Mouse (Mus musculus) CH12.LX (cell line): ENCODE data around the gene Dse. TPM values are rescaled to one million over a fixed set of nuclear protein-coding genes. Genes with fewer than 3 reads are reported as not detected.

Source experiments
- DNase-seq: peaks from one replicate; pipeline ENCODE4 v3.0.0-alpha.2; 2013; ENCODE audit errors: extremely low read depth
- H3K27ac ChIP-seq: 2 replicates; pipeline ENCODE4 v1.5.1; 2012; ENCODE audit warnings: low read depth, mild to moderate bottlenecking, control low read depth, moderate library complexity; ENCODE audit not compliant: insufficient read depth
- H3K27me3 ChIP-seq: replicated peaks from 2 replicates; pipeline ENCODE3; 2012; ENCODE audit warnings: inconsistent platforms
- H3K36me3 ChIP-seq, 2 experiments: replicated peaks in 1 of 2; 2 replicates each; pipeline versions ENCODE3 to v1.6.1; 2012; ENCODE audit warnings: inconsistent platforms in 1 of 2, low read length in 1 of 2, mild to moderate bottlenecking in 1 of 2, mixed read lengths in 1 of 2, moderate library complexity in 1 of 2; ENCODE audit not compliant: control insufficient read depth in 1 of 2, insufficient read depth in 1 of 2
- H3K4me1 ChIP-seq, 2 experiments: 2 replicates each; pipeline ENCODE4 v1.6.1; 2012; ENCODE audit warnings: inconsistent platforms in 1 of 2, moderate library complexity in 1 of 2; ENCODE audit not compliant: insufficient read depth in 2 of 2, control insufficient read depth in 1 of 2
- H3K4me2 ChIP-seq: 2 replicates; pipeline ENCODE4 v1.6.1; 2012; ENCODE audit warnings: low read depth, mild to moderate bottlenecking, control low read depth; ENCODE audit not compliant: poor library complexity, insufficient read depth, severe bottlenecking
- H3K4me3 ChIP-seq, 3 experiments: fragments of 150-350 bp in 1 of 3; sonication (generic) in 1 of 3; replicated peaks in 1 of 3; 2 replicates each; pipeline versions ENCODE3 to v1.5.1; 2011 to 2012; ENCODE audit warnings: low read depth in 2 of 3, low read length in 2 of 3, mild to moderate bottlenecking in 2 of 3, moderate library complexity in 2 of 3, control low read depth in 1 of 3, improper control_type of control experiment in 1 of 3, inconsistent platforms in 1 of 3, mixed read lengths in 1 of 3; ENCODE audit not compliant: poor library complexity in 1 of 3
- H3K79me2 ChIP-seq: replicated peaks from 2 replicates; pipeline ENCODE4 v1.6.1; 2012; ENCODE audit warnings: mild to moderate bottlenecking, moderate library complexity; ENCODE audit not compliant: control insufficient read depth, poor library complexity, insufficient read depth, severe bottlenecking; ENCODE audit errors: extremely low read depth
- H3K9ac ChIP-seq: 2 replicates; pipeline ENCODE4 v1.6.1; 2012; ENCODE audit warnings: low read depth, mild to moderate bottlenecking, control low read depth, moderate library complexity; ENCODE audit not compliant: insufficient read depth
- H3K9me3 ChIP-seq: replicated peaks from 2 replicates; pipeline ENCODE3; 2012; ENCODE audit warnings: low read length, inconsistent platforms, mixed read lengths
- BHLHE40 ChIP-seq: IDR thresholded peaks from 2 replicates; pipeline ENCODE4 v1.6.1; 2011; ENCODE audit warnings: mild to moderate bottlenecking, low read depth, low read length, improper control_type of control experiment
- CHD2 ChIP-seq: IDR thresholded peaks from 2 replicates; pipeline ENCODE4 v1.6.1; 2011; ENCODE audit warnings: low read length, improper control_type of control experiment
- E2F4 ChIP-seq: IDR thresholded peaks from 2 replicates; pipeline ENCODE4 v1.6.1; 2011; ENCODE audit warnings: low read depth, low read length, improper control_type of control experiment; ENCODE audit not compliant: insufficient replicate concordance
- ELF1 ChIP-seq: IDR thresholded peaks from 2 replicates; pipeline ENCODE4 v1.6.1; 2014; ENCODE audit warnings: low read depth, mild to moderate bottlenecking, inconsistent platforms, low read length, improper control_type of control experiment
- EP300 ChIP-seq: IDR thresholded peaks from 2 replicates; pipeline ENCODE4 v1.6.1; 2011; ENCODE audit warnings: low read length, improper control_type of control experiment
- GABPA ChIP-seq: IDR thresholded peaks from 2 replicates; pipeline ENCODE4 v1.6.1; 2012; ENCODE audit warnings: low read depth, low read length, improper control_type of control experiment, inconsistent platforms; ENCODE audit not compliant: insufficient replicate concordance
- HCFC1 ChIP-seq: IDR thresholded peaks from 2 replicates; pipeline ENCODE4 v1.6.1; 2012; ENCODE audit warnings: low read depth, mild to moderate bottlenecking, inconsistent platforms, low read length, improper control_type of control experiment
- JUN ChIP-seq: IDR thresholded peaks from 2 replicates; pipeline ENCODE4 v1.6.1; 2011; ENCODE audit warnings: low read depth, mild to moderate bottlenecking, low read length, improper control_type of control experiment, moderate library complexity; ENCODE audit not compliant: insufficient read depth
- JUND ChIP-seq: conservative IDR thresholded peaks from 2 replicates; pipeline ENCODE4 v1.6.1; 2011; ENCODE audit warnings: low read depth, low read length, improper control_type of control experiment
- MAFK ChIP-seq: IDR thresholded peaks from 2 replicates; pipeline ENCODE4 v1.6.1; 2011; ENCODE audit warnings: low read length, improper control_type of control experiment; ENCODE audit not compliant: insufficient replicate concordance
- MAZ ChIP-seq: IDR thresholded peaks from 2 replicates; pipeline ENCODE4 v1.6.1; 2012; ENCODE audit warnings: low read depth, mild to moderate bottlenecking, inconsistent platforms, low read length, improper control_type of control experiment, moderate library complexity
- MEF2A ChIP-seq: IDR thresholded peaks from 2 replicates; pipeline ENCODE4 v1.6.1; 2014; ENCODE audit warnings: low read depth, mild to moderate bottlenecking, inconsistent platforms, low read length, improper control_type of control experiment, borderline replicate concordance
- POLR2AphosphoS2 ChIP-seq: IDR thresholded peaks from 2 replicates; pipeline ENCODE4 v1.6.1; 2011; ENCODE audit warnings: low read depth, low read length, improper control_type of control experiment
- RAD21 ChIP-seq: IDR thresholded peaks from 2 replicates; pipeline ENCODE4 v1.6.1; 2011; ENCODE audit warnings: low read depth, mild to moderate bottlenecking, low read length, improper control_type of control experiment, moderate library complexity
- RCOR1 ChIP-seq: conservative IDR thresholded peaks from 2 replicates; pipeline ENCODE4 v1.6.1; 2012; ENCODE audit warnings: low read depth, mild to moderate bottlenecking, inconsistent platforms, low read length, improper control_type of control experiment
- USF2 ChIP-seq: conservative IDR thresholded peaks from 2 replicates; pipeline ENCODE4 v1.6.1; 2011; ENCODE audit warnings: low read depth, low read length, improper control_type of control experiment
- ZC3H11A ChIP-seq: IDR thresholded peaks from 2 replicates; pipeline ENCODE4 v1.6.1; 2012; ENCODE audit warnings: low read depth, mild to moderate bottlenecking, inconsistent platforms, low read length, improper control_type of control experiment
- ZKSCAN1 ChIP-seq: IDR thresholded peaks from 2 replicates; pipeline ENCODE4 v1.6.1; 2012; ENCODE audit warnings: low read depth, inconsistent platforms, low read length, improper control_type of control experiment, borderline replicate concordance
- ZNF384 ChIP-seq: IDR thresholded peaks from 2 replicates; pipeline ENCODE4 v1.6.1; 2012; ENCODE audit warnings: low read depth, low read length, improper control_type of control experiment, inconsistent platforms
- dilution Hi-C: fragments of 300-500 bp; cut with MboI; formaldehyde crosslinking; loops from 2 replicates; pipeline ENCODE4 v1.14.3; 2020; ENCODE audit warnings: low sequenced_read_pairs; ENCODE audit not compliant: extremely low pct_unique_long_range_greater_than_20kb, extremely low pct_ligation_motif_present
- in situ Hi-C: fragments of 300-500 bp; cut with MboI; formaldehyde crosslinking; loops from 3 replicates; pipeline ENCODE4 v1.14.3; 2019; ENCODE audit warnings: low sequenced_read_pairs, low pct_ligation_motif_present, low pct_unique_long_range_greater_than_20kb, mixed read lengths
- polyA plus RNA-seq: library from polyadenylated mRNA; unstranded; fragments of >175 nt; gene quantifications from 2 replicates; pipeline ENCODE4 v1.2.1, GENCODE M21; 2012; ENCODE audit warnings: low read depth; ENCODE audit not compliant: insufficient read length
- total RNA-seq, 2 experiments: library from RNA; depleted of rRNA; stranded (reverse); fragments of 300-350 nt in 1 of 2; fragments of >200 nt in 1 of 2; gene quantifications; 2 replicates each; pipeline ENCODE4 v1.2.3; 2012 to 2014

The Dse gene
- total and polyA plus RNA-seq, 3 experiments: 0.10 to 0.15 TPM; not detected in 1

DNA sequence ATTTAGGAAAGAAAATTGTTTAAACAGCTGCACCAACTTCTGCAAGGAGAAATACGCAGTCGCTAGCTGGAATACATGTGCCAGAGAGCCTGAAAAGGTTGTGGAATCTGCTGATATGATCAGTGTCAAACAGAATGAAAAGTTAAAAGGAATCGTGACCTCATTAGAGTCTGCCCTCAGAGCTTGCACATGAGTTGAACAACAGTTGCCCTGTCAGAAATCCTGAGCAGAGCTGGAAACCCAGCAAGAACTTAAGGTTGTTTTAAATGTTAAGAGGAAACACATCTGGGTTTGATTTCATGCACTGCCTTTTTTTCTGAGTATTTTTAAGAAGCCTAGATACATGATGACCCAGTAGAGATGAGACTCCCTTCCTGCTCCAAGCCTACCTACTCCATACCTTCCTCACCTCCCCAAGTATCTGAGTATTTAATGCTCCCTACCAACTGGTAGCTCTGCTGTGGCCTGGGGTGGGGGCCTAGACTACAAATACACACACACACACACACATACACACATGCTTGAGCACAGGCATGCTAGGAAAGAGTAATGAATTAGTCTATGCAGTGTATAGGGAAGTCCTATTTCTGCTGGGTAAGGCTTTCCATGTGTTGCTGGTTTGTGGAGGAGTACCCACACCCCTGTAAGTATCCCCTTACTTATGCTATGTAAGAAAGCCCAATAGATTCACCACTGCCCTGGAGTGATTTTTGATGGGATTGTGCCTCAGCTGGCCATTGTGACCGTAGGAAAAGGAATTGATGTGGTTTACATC is 95.4 kb downstream of the Dse start:
- TF ChIP-seq RCOR1: no peak
- TF ChIP-seq ZNF384: no peak
- no peak for TF ChIP-seq MAZ
- no peak for TF ChIP-seq JUND
- TF ChIP-seq ZKSCAN1: no peak
- TF ChIP-seq ELF1: no peak
- TF ChIP-seq POLR2AphosphoS2: no peak
- TF ChIP-seq MAFK: no peak
- TF ChIP-seq RAD21: no peak
- TF ChIP-seq ZC3H11A: no peak
- no peak for TF ChIP-seq HCFC1
- no peak for TF ChIP-seq USF2
- no peak for TF ChIP-seq MEF2A
- no peak for TF ChIP-seq EP300
- no peak for TF ChIP-seq CHD2
- TF ChIP-seq, all 38 proteins: peak for 0
- no peak overlapping the region for H3K4me3 ChIP-seq
- no peaks in the 10 kb centered on the region for H3K36me3 ChIP-seq
- no peaks in the 10 kb centered on the region for H3K79me2 ChIP-seq
- H3K27ac ChIP-seq: no peak overlapping the region
- no peaks in the 10 kb centered on the region for H3K27me3 ChIP-seq
- no peak overlapping the region for H3K9ac ChIP-seq
- in situ Hi-C loops: no loop called here
- no peaks in the 10 kb centered on the region for H3K9me3 ChIP-seq
- no peak for DNase-seq
- peaks cover 0 to 15% of the 10 kb centered on the region in 2 experiments; a peak in 2 of 4 replicates for H3K4me1 ChIP-seq
- dilution Hi-C loops: no loop called here
- no peak overlapping the region for H3K4me2 ChIP-seq

DNA sequence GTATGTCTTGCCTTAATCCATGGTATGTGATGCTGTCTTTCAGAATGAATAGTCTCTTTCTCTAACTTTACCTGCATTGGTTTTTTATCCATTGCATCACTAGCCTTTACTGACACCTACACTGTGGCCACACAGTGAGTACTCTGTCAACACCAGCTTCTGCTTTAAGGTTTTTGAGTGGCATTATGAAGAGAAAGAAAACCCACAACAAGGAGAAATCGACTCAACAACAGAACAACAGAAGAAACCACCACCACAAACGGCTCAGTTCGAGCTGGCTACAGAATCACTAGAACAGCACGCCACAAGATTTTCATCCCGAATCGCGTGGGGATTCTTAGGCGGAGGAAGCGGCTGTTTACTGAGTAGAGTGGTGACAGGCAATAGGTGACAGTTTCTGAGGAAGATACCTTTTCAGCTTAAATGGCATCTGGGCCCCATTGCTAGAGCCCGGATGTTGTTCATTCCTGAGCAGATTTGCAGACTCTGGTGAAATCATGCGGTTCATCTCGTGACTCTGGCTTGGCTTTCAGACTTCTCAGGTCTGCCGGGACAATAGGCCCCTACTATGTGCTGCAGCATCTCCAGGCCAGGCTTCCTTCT is 96.6 kb downstream of the Dse start:
- no peak overlapping the region for H3K27ac ChIP-seq
- dilution Hi-C loops: no loop called here
- no peak for DNase-seq

More for the DNA sequence above, 96.6 kb downstream of the Dse start:
- in situ Hi-C loops: no loop called here
- H3K79me2 ChIP-seq: no peaks in the 10 kb centered on the region
- no peaks in the 10 kb centered on the region for H3K9me3 ChIP-seq
- no peaks in the 10 kb centered on the region for H3K27me3 ChIP-seq
- no peak overlapping the region for H3K9ac ChIP-seq
- peak overlapping the region; percentile 12 for H3K4me2 ChIP-seq
- H3K4me3 ChIP-seq: no peak overlapping the region
- H3K4me1 ChIP-seq: peaks cover 0 to 4% of the 10 kb centered on the region in 2 experiments; a peak in 1 of 4 replicates
- H3K36me3 ChIP-seq: no peaks in the 10 kb centered on the region
- TF ChIP-seq ZKSCAN1 (peak; percentile 45; the same call in 1 of the 2 replicates), JUN (no peak), E2F4 (no peak), BHLHE40 (peak; percentile 36; the same call in 1 of the 2 replicates), GABPA (no peak)

Other genes starting within 250 kb of the Dse start
- 186 and 204 TPM in 2 replicates for gene Rwdd1, start 188.1 kb downstream of the Dse start, total RNA-seq (2012; rRNA removed)
- gene Rwdd1, start 188.1 kb downstream of the Dse start, total RNA-seq (2014; rRNA removed): 293 and 321 TPM in 2 replicates
- 235 and 269 TPM in 2 replicates for gene Rwdd1, start 188.1 kb downstream of the Dse start, polyA plus RNA-seq
- gene Trappc3l, start 170.1 kb downstream of the Dse start, total RNA-seq (2012; rRNA removed): not detected in 2 replicates
- not detected in 2 replicates for gene Trappc3l, start 170.1 kb downstream of the Dse start, total RNA-seq (2014; rRNA removed)
- gene Trappc3l, start 170.1 kb downstream of the Dse start, polyA plus RNA-seq: not detected in 2 replicates
- gene Calhm4, start 163.4 kb downstream of the Dse start, total RNA-seq (2012; rRNA removed): 0.04 TPM in 1 of 2 replicates, not detected in the other
- gene Calhm4, start 163.4 kb downstream of the Dse start, total RNA-seq (2014; rRNA removed): not detected in 2 replicates
- gene Calhm4, start 163.4 kb downstream of the Dse start, polyA plus RNA-seq: not detected in 2 replicates
- gene Calhm5, start 111.2 kb downstream of the Dse start, total RNA-seq (2012; rRNA removed): 0.04 TPM in 1 of 2 replicates, not detected in the other
- gene Calhm5, start 111.2 kb downstream of the Dse start, total RNA-seq (2014; rRNA removed): 0.28 TPM in 2 replicates
- 0.05 and 0.09 TPM in 2 replicates for gene Calhm5, start 111.2 kb downstream of the Dse start, polyA plus RNA-seq
- 0.17 and 0.21 TPM in 2 replicates for gene Calhm6, start 79.7 kb downstream of the Dse start, total RNA-seq (2012; rRNA removed)
- 0.38 and 0.58 TPM in 2 replicates for gene Calhm6, start 79.7 kb downstream of the Dse start, total RNA-seq (2014; rRNA removed)
- 0.29 and 0.30 TPM in 2 replicates for gene Calhm6, start 79.7 kb downstream of the Dse start, polyA plus RNA-seq
- gene Tspyl1, start 74.5 kb upstream of the Dse start, total RNA-seq (2012; rRNA removed): 17.2 and 18.9 TPM in 2 replicates
- gene Tspyl1, start 74.5 kb upstream of the Dse start, total RNA-seq (2014; rRNA removed): 23.7 and 23.8 TPM in 2 replicates
- gene Tspyl1, start 74.5 kb upstream of the Dse start, polyA plus RNA-seq: 18.5 and 19.7 TPM in 2 replicates
- gene Tspyl4, start 89.7 kb upstream of the Dse start, total RNA-seq (2012; rRNA removed): 9.1 and 17.9 TPM in 2 replicates
- gene Tspyl4, start 89.7 kb upstream of the Dse start, total RNA-seq (2014; rRNA removed): 8.7 and 9.8 TPM in 2 replicates
- 2.9 and 3.7 TPM in 2 replicates for gene Tspyl4, start 89.7 kb upstream of the Dse start, polyA plus RNA-seq
- gene Col10a1, start 182.3 kb upstream of the Dse start, total RNA-seq (2012; rRNA removed): 0.04 and 0.08 TPM in 2 replicates
- gene Col10a1, start 182.3 kb upstream of the Dse start, total RNA-seq (2014; rRNA removed): not detected in 2 replicates
- gene Col10a1, start 182.3 kb upstream of the Dse start, polyA plus RNA-seq: 0.15 and 0.17 TPM in 2 replicates
- gene Nt5dc1, start 210.8 kb upstream of the Dse start, total RNA-seq (2012; rRNA removed): 14.3 and 14.6 TPM in 2 replicates
- gene Nt5dc1, start 210.8 kb upstream of the Dse start, total RNA-seq (2014; rRNA removed): 25.9 and 27.2 TPM in 2 replicates
- gene Nt5dc1, start 210.8 kb upstream of the Dse start, polyA plus RNA-seq: 21.1 and 25.3 TPM in 2 replicates